Mouse (Mus musculus) testis, adult 2 months (tissue): ENCODE data around the gene Tmem108.

Source experiments
- CTCF ChIP-seq: fragments of 200-500 bp; IDR thresholded peaks from 2 replicates; pipeline ENCODE4 v1.5.1; 2012; ENCODE audit warnings: low read depth, mild to moderate bottlenecking, inconsistent platforms, low read length, moderate library complexity; ENCODE audit not compliant: control insufficient read depth, insufficient read depth, insufficient replicate concordance
- POLR2A ChIP-seq: fragments of 200-500 bp; IDR thresholded peaks from 2 replicates; pipeline ENCODE4 v1.6.1; 2012; ENCODE audit warnings: low read depth, mild to moderate bottlenecking, inconsistent platforms, low read length, moderate library complexity; ENCODE audit not compliant: control insufficient read depth

- TF ChIP-seq POLR2A, result no peak; the same call in 1 of the 2 replicates
- TF ChIP-seq CTCF, result no peak
Measured at GRCm38 (mm10) chr9:103471784-103472183, 289.9 kb downstream of the Tmem108 start.
